Comparison of ENCODE assay signal across 10 mouse cellular contexts in the genomic region with DNA sequence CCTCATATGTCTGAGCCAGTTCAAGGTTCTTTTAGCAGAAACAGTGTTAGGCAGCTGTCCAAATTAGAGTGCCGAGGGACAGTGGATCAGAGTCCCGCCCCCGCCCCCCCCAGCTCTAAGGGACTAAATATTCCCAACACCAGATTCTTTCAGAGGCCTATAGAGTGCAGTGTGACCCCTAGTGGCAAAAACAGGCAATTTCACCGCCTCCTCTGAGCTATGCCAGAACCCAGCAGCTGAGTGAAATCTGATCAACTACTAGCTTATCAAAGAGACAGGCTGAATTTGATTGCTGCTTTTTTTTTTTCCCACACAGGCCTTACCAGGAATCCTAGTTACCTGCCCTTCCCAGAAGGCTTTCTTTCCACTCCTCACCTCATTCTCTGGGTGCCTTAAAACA. TPM values are rescaled to one million over a fixed set of nuclear protein-coding genes. Genes with fewer than 3 reads are reported as not detected.
A peak's percentile ranks its signal among the peaks of the same experiment; 100 is the strongest.
DNase-seq lines count a peak whose midpoint lies in the region; ATAC-seq and TF ChIP-seq lines count a peak whose summit lies in the region.
"Had no signal": no experiment of that assay in that cellular context is flagged by ENCODE, and none has a peak within 500 bp of the region (broad histone marks: within the 10 kb centered on the region; RNA-seq: fewer than 3 reads in every experiment).

No protein-coding gene starts in this region.

- peak; percentile 63 for DNase-seq in hindbrain, embryonic 14.5 days (ENCODE audit: low spot score)
- peak; percentile 55 to 58 for DNase-seq in layer of hippocampus, adult 2 months (ENCODE audit: low spot score in 2 of 2)
- DNase-seq in thymus, postnatal 36 days: peak; percentile 17 to 28

- 20% methylated on average over 4 of the region's 4 CpGs for WGBS in hindbrain, embryonic 14.5 days
- 9% methylated on average over 4 of the region's 4 CpGs for WGBS in hindbrain, embryonic 12.5 days

- peaks cover 6% of the 10 kb centered on the region; the same call in 1 of the 2 replicates for H3K4me1 ChIP-seq in hindbrain, embryonic 14.5 days (replicated peaks; ENCODE audit: control insufficient read depth, insufficient read depth, low read length)
- peaks cover 2% of the 10 kb centered on the region; the same call in 1 of the 2 replicates for H3K4me1 ChIP-seq in hindbrain, embryonic 12.5 days
- peaks cover 12% of the 10 kb centered on the region; the same call in 1 of the 2 replicates for H3K4me1 ChIP-seq in E14TG2a.4 (replicated peaks; ENCODE audit: low read depth, low read length)
- H3K4me1 ChIP-seq in bone marrow macrophage, adult 2 months (ENCODE audit: control insufficient read depth, insufficient read depth, low read length): peaks cover 4% of the 10 kb centered on the region; the same call in 1 of the 2 replicates
- H3K4me1 ChIP-seq: limb, embryonic 13.5 days had no signal

- no peak overlapping the region for H3K4me2 ChIP-seq in hindbrain, embryonic 14.5 days (replicated peaks)
- H3K4me2 ChIP-seq in hindbrain, embryonic 12.5 days (replicated peaks): no peak overlapping the region
- H3K4me2 ChIP-seq: limb, embryonic 13.5 days had no signal

- peak; percentile 62 for TF ChIP-seq CTCF in E14TG2a.4 (conservative IDR thresholded peaks at IDR 0.05; ENCODE audit: low read length)
- 0 out of 2 replicates have a peak, but pooled peaks have one; percentile 9 for TF ChIP-seq CTCF in bone marrow macrophage, adult 2 months (IDR thresholded peaks at IDR 0.05; ENCODE audit: low read depth, low read length)
- peak; percentile 77 for TF ChIP-seq CTCF in layer of hippocampus, adult 2 months (conservative IDR thresholded peaks at IDR 0.05)

- H3K36me3 ChIP-seq in hindbrain, embryonic 14.5 days (replicated peaks; ENCODE audit: control insufficient read depth, insufficient read depth): no peaks in the 10 kb centered on the region
- H3K36me3 ChIP-seq in hindbrain, embryonic 12.5 days: no peaks in the 10 kb centered on the region
- H3K36me3 ChIP-seq in E14TG2a.4 (ENCODE audit: insufficient read depth, low read length): peaks cover 18% of the 10 kb centered on the region
- H3K36me3 ChIP-seq: limb, embryonic 13.5 days had no signal

- ATAC-seq in hindbrain, embryonic 14.5 days (ENCODE audit: low FRiP score): no peak
- ATAC-seq in hindbrain, embryonic 12.5 days (ENCODE audit: low FRiP score): no peak
- peak; percentile 36; the same call in 1 of the 2 replicates for ATAC-seq in frontal cortex, adult (ENCODE audit: low TSS enrichment)
- peak; percentile 40 for ATAC-seq in megakaryocyte progenitor cell, adult 5-6 weeks (replicated peaks; ENCODE audit: poor library complexity)

- H3K9ac ChIP-seq in hindbrain, embryonic 14.5 days: no peak overlapping the region
- H3K9ac ChIP-seq in hindbrain, embryonic 12.5 days: no peak overlapping the region
- H3K9ac ChIP-seq: limb, embryonic 13.5 days had no signal

- H3K27ac ChIP-seq in hindbrain, embryonic 14.5 days: no peak overlapping the region
- H3K27ac ChIP-seq in hindbrain, embryonic 12.5 days: no peak overlapping the region
- H3K27ac ChIP-seq in bone marrow macrophage, adult 2 months (ENCODE audit: insufficient read depth, low read depth, low read length): no peak overlapping the region
- peak overlapping the region; percentile 72 for H3K27ac ChIP-seq in layer of hippocampus, adult 2 months
- H3K27ac ChIP-seq: limb, embryonic 13.5 days had no signal

- H3K27me3 ChIP-seq in hindbrain, embryonic 14.5 days (ENCODE audit: control insufficient read depth, insufficient read depth, low read length): no peaks in the 10 kb centered on the region
- H3K27me3 ChIP-seq in hindbrain, embryonic 12.5 days: no peaks in the 10 kb centered on the region
- H3K27me3 ChIP-seq in E14TG2a.4 (ENCODE audit: insufficient read depth, low read length): no peaks in the 10 kb centered on the region
- H3K27me3 ChIP-seq: limb, embryonic 13.5 days had no signal

- no peaks in the 10 kb centered on the region for H3K9me3 ChIP-seq in hindbrain, embryonic 14.5 days (ENCODE audit: control insufficient read depth, low read length)
- H3K9me3 ChIP-seq in hindbrain, embryonic 12.5 days (replicated peaks): no peaks in the 10 kb centered on the region
- H3K9me3 ChIP-seq in E14TG2a.4 (ENCODE audit: low read length): no peaks in the 10 kb centered on the region
- H3K9me3 ChIP-seq: limb, embryonic 13.5 days had no signal

- H3K4me3 ChIP-seq in hindbrain, embryonic 14.5 days (replicated peaks; ENCODE audit: low read length): no peak overlapping the region
- H3K4me3 ChIP-seq in hindbrain, embryonic 12.5 days: no peak overlapping the region
- H3K4me3 ChIP-seq in E14TG2a.4 (replicated peaks; ENCODE audit: low read length): no peak overlapping the region
- no peak overlapping the region for H3K4me3 ChIP-seq in bone marrow macrophage, adult 2 months (ENCODE audit: insufficient read depth, low read length)
- H3K4me3 ChIP-seq in layer of hippocampus, adult 2 months: no peak overlapping the region
- H3K4me3 ChIP-seq: limb, embryonic 13.5 days had no signal

- no peak for TF ChIP-seq POLR2A in bone marrow macrophage, adult 2 months (IDR thresholded peaks at IDR 0.05; ENCODE audit: borderline replicate concordance, low read depth, low read length)

RNA-seq across cellular contexts. Expression of a gene that starts 4.4 kb away (rescaled TPM):
- polyA plus RNA-seq in hindbrain, embryonic 14.5 days (2014; fragmentation: Nextera tagmentation; extraction: Ambion mirVana): 9.4 and 10.1 TPM in 2 replicates
- 18.5 and 18.7 TPM in 2 replicates for polyA plus RNA-seq in hindbrain, embryonic 12.5 days (2016; fragmentation: Nextera tagmentation; extraction: Ambion mirVana)
- 13.3 and 14.5 TPM in 2 replicates for polyA plus RNA-seq in bone marrow macrophage, adult 2 months (2012; ENCODE audit: insufficient read depth, insufficient read length, missing spikeins)
- total RNA-seq in layer of hippocampus, adult 2 months (2021): 10 to 100 TPM; 84.6 to 91.5 TPM
- total RNA-seq in megakaryocyte progenitor cell, adult 5-6 weeks (2015): 4.3 and 5.5 TPM in 2 replicates
- 3.7 and 4.6 TPM in 2 replicates for total RNA-seq in megakaryocyte progenitor cell, adult 5-6 weeks (2017)

RNA-seq across cellular contexts. Expression of a gene that starts 14.7 kb away (rescaled TPM):
- 4.8 and 5.7 TPM in 2 replicates for polyA plus RNA-seq in hindbrain, embryonic 14.5 days (2014; fragmentation: Nextera tagmentation; extraction: Ambion mirVana)
- 3.7 and 5.1 TPM in 2 replicates for polyA plus RNA-seq in hindbrain, embryonic 12.5 days (2016; fragmentation: Nextera tagmentation; extraction: Ambion mirVana)
- polyA plus RNA-seq in bone marrow macrophage, adult 2 months (2012; ENCODE audit: insufficient read depth, insufficient read length, missing spikeins): 362 and 394 TPM in 2 replicates
- 10 to 100 TPM; 12.6 to 20.6 TPM for total RNA-seq in layer of hippocampus, adult 2 months (2021)
- 27.0 and 38.2 TPM in 2 replicates for total RNA-seq in megakaryocyte progenitor cell, adult 5-6 weeks (2015)
- 19.5 and 32.9 TPM in 2 replicates for total RNA-seq in megakaryocyte progenitor cell, adult 5-6 weeks (2017)

RNA-seq across cellular contexts. Expression of a gene that starts 15.8 kb away (rescaled TPM):
- polyA plus RNA-seq in hindbrain, embryonic 14.5 days (2014; fragmentation: Nextera tagmentation; extraction: Ambion mirVana): 23.3 and 28.6 TPM in 2 replicates
- polyA plus RNA-seq in hindbrain, embryonic 12.5 days (2016; fragmentation: Nextera tagmentation; extraction: Ambion mirVana): 43.9 and 49.7 TPM in 2 replicates
- 21.1 and 23.5 TPM in 2 replicates for polyA plus RNA-seq in bone marrow macrophage, adult 2 months (2012; ENCODE audit: insufficient read depth, insufficient read length, missing spikeins)
- total RNA-seq in layer of hippocampus, adult 2 months (2021): 10 to 100 TPM; 13.8 to 17.4 TPM
- total RNA-seq in megakaryocyte progenitor cell, adult 5-6 weeks (2015): 57.0 and 66.6 TPM in 2 replicates
- 24.7 and 35.6 TPM in 2 replicates for total RNA-seq in megakaryocyte progenitor cell, adult 5-6 weeks (2017)

RNA-seq across cellular contexts. Expression of a gene that starts 25.3 kb away (rescaled TPM):
- 97.3 and 132 TPM in 2 replicates for polyA plus RNA-seq in hindbrain, embryonic 14.5 days (2014; fragmentation: Nextera tagmentation; extraction: Ambion mirVana)
- 22.5 and 29.4 TPM in 2 replicates for polyA plus RNA-seq in hindbrain, embryonic 12.5 days (2016; fragmentation: Nextera tagmentation; extraction: Ambion mirVana)
- 4.8 and 5.7 TPM in 2 replicates for polyA plus RNA-seq in bone marrow macrophage, adult 2 months (2012; ENCODE audit: insufficient read depth, insufficient read length, missing spikeins)
- 100 to 1,000 TPM; 453 to 456 TPM for total RNA-seq in layer of hippocampus, adult 2 months (2021)
- total RNA-seq in megakaryocyte progenitor cell, adult 5-6 weeks (2015): 0.07 TPM in 1 of 2 replicates, not detected in the other
- total RNA-seq in megakaryocyte progenitor cell, adult 5-6 weeks (2017): not detected in 2 replicates
- total RNA-seq: common myeloid progenitor, adult 5-6 weeks had no signal

Comparison
In these comparisons a context has a peak if more than half of its experiments do, and no peak if none do; other contexts are left out.
1. ATAC-seq: peak in frontal cortex, adult (single experiment) and megakaryocyte progenitor cell, adult 5-6 weeks (single experiment); none in hindbrain, embryonic 14.5 days (single experiment) and hindbrain, embryonic 12.5 days (single experiment).
2. CTCF ChIP-seq: peak in every context shown above with its lines; median percentile 77 in layer of hippocampus, adult 2 months; 62 in E14TG2a.4; 9 in bone marrow macrophage, adult 2 months.
3. RNA of a gene that starts 14.7 kb away (polyA plus RNA-seq): 362 to 394 TPM in bone marrow macrophage, adult 2 months; 4.8 to 5.7 TPM in hindbrain, embryonic 14.5 days and 3.7 to 5.1 TPM in hindbrain, embryonic 12.5 days; every median in the first group is over 10 times any median in the second.
4. Peak in every context shown above with its lines, with median percentiles within 50 percentile points of each other: DNase-seq.